Mouse (Mus musculus) embryonic facial prominence, embryonic 11.5 days (tissue): Measurements from ENCODE around the gene Atg2a. TPM values are rescaled to one million over a fixed set of nuclear protein-coding genes. Genes with fewer than 3 reads are reported as not detected.

Experiments used
- ATAC-seq: fragments of 200-750 bp; cut with Nextera tagmentation; replicated peaks from 2 replicates; pipeline ENCODE4 v1.8.0; 2017; ENCODE audit warnings: low read depth; ENCODE audit not compliant: insufficient number of reproducible peaks, low FRiP score, low TSS enrichment
- DNase-seq: peaks from one replicate; pipeline ENCODE4 v3.0.0-alpha.2; 2015; ENCODE audit warnings: low spot score
- H3K27ac ChIP-seq: fragments of 300-500 bp; sonication (generic); replicated peaks from 2 replicates; pipeline ENCODE4 v1.5.1; 2014; ENCODE audit warnings: mild to moderate bottlenecking, low read depth, low read length, control low read depth
- H3K27me3 ChIP-seq: fragments of 300-500 bp; sonication (generic); 2 replicates; pipeline ENCODE4 v1.6.1; 2014; ENCODE audit warnings: mild to moderate bottlenecking, low read length, moderate library complexity, mixed read lengths; ENCODE audit not compliant: control insufficient read depth, insufficient read depth
- H3K36me3 ChIP-seq: fragments of 300-500 bp; sonication (generic); replicated peaks from 2 replicates; pipeline ENCODE4 v1.6.1; 2014; ENCODE audit warnings: low read depth, mild to moderate bottlenecking, low read length, moderate library complexity, mixed read lengths; ENCODE audit not compliant: control insufficient read depth, insufficient read depth
- H3K4me1 ChIP-seq: fragments of 300-500 bp; sonication (generic); 2 replicates; pipeline ENCODE4 v1.6.1; 2014; ENCODE audit warnings: low read length, mixed read lengths; ENCODE audit not compliant: control insufficient read depth, insufficient read depth
- H3K4me2 ChIP-seq: fragments of 300-500 bp; sonication (generic); 2 replicates; pipeline ENCODE4 v1.6.1; 2014; ENCODE audit warnings: low read depth, mild to moderate bottlenecking, control low read depth, low read length, moderate library complexity
- H3K4me3 ChIP-seq: fragments of 300-500 bp; sonication (generic); 2 replicates; pipeline ENCODE4 v1.5.1; 2014; ENCODE audit warnings: low read depth, low read length, control low read depth
- H3K9ac ChIP-seq: fragments of 300-500 bp; sonication (generic); replicated peaks from 2 replicates; pipeline ENCODE4 v1.6.1; 2014; ENCODE audit warnings: mild to moderate bottlenecking, control low read depth, low read length
- H3K9me3 ChIP-seq: fragments of 300-500 bp; sonication (generic); replicated peaks from 2 replicates; pipeline ENCODE4 v1.6.1; 2016; ENCODE audit warnings: mild to moderate bottlenecking, low read length, inconsistent platforms, mixed read lengths; ENCODE audit not compliant: control insufficient read depth
- WGBS: fragments of 180-500 bp; shearing (Covaris S2); extraction: QIAGEN DNeasy Blood & Tissue Kit; methylation state at CpG from one replicate; pipeline ENCODE4 v1.1.7; 2014; 5-methylcytosine and 5-hydroxymethylcytosine counted together
- polyA plus RNA-seq: library from polyadenylated mRNA; unstranded; fragments of >200 nt; fragmentation: Nextera tagmentation; extraction: Ambion mirVana; gene quantifications from 2 replicates; pipeline ENCODE4 v1.2.1, GENCODE M21; 2014

The Atg2a gene
- polyA plus RNA-seq, 1 experiment from 2014 or later, result 7.7 TPM

- H3K27ac ChIP-seq, result no peak overlapping the region
- H3K9me3 ChIP-seq, result no peaks in the 10 kb centered on the region
- H3K9ac ChIP-seq, result no peak overlapping the region
- no peaks in the 10 kb centered on the region for H3K27me3 ChIP-seq
- no peaks in the 10 kb centered on the region for H3K4me1 ChIP-seq
- ATAC-seq (no peak), DNase-seq (peak; percentile 64)
- 77% methylated on average over 2 of the region's 2 CpGs for WGBS
- no peak overlapping the region for H3K4me2 ChIP-seq
- no peaks in the 10 kb centered on the region; the same call in none of the 2 replicates for H3K36me3 ChIP-seq
- no peak overlapping the region for H3K4me3 ChIP-seq
Measured at GRCm38 (mm10) chr19:6260428-6260827, 19.0 kb downstream of the Atg2a start.

- ATAC-seq, result no peak
- Histone ChIP-seq H3K36me3 (no peaks in the 10 kb centered on the region; the same call in 1 of the 2 replicates), H3K27ac (no peak overlapping the region), H3K27me3 (no peaks in the 10 kb centered on the region), H3K4me3 (no peak overlapping the region), H3K4me2 (no peak overlapping the region), H3K9ac (no peak overlapping the region), H3K4me1 (no peaks in the 10 kb centered on the region), H3K9me3 (no peaks in the 10 kb centered on the region)
- DNase-seq, result no peak
- WGBS, result 77% methylated on average over 4 of the region's 4 CpGs
Measured at GRCm38 (mm10) chr19:6260946-6261345, 19.5 kb downstream of the Atg2a start.

- H3K27me3 ChIP-seq, result no peaks in the 10 kb centered on the region
- H3K27ac ChIP-seq, result no peak overlapping the region
- no peaks in the 10 kb centered on the region; the same call in 1 of the 2 replicates for H3K36me3 ChIP-seq
- H3K4me2 ChIP-seq, result no peak overlapping the region
- no peak overlapping the region for H3K4me3 ChIP-seq
- DNase-seq, result no peak
- no peak overlapping the region for H3K9ac ChIP-seq
- WGBS, result 91% methylated on average over 14 of the region's 14 CpGs
- ATAC-seq, result no peak
- no peaks in the 10 kb centered on the region for H3K9me3 ChIP-seq
- H3K4me1 ChIP-seq, result no peaks in the 10 kb centered on the region
Measured at GRCm38 (mm10) chr19:6261379-6261778, 19.9 kb downstream of the Atg2a start.

- H3K4me2 ChIP-seq, result no peak overlapping the region
- no peaks in the 10 kb centered on the region; the same call in 1 of the 2 replicates for H3K36me3 ChIP-seq
- H3K27me3 ChIP-seq, result no peaks in the 10 kb centered on the region
- H3K27ac ChIP-seq, result no peak overlapping the region
- DNase-seq (peak; percentile 68), ATAC-seq (no peak)
- 53% methylated on average over 7 of the region's 7 CpGs for WGBS
- no peaks in the 10 kb centered on the region for H3K9me3 ChIP-seq
- no peak overlapping the region for H3K4me3 ChIP-seq
- H3K9ac ChIP-seq, result no peak overlapping the region
- H3K4me1 ChIP-seq, result no peaks in the 10 kb centered on the region
Measured at GRCm38 (mm10) chr19:6262222-6262621, 20.8 kb downstream of the Atg2a start.

GRCm38 (mm10) chr19:6262839-6263433 lies 21.5 kb downstream of the Atg2a start:
- DNase-seq (no peak), ATAC-seq (no peak)
- WGBS, result 89% methylated on average over 8 of the region's 8 CpGs
- Histone ChIP-seq H3K4me1 (no peaks in the 10 kb centered on the region), H3K4me3 (no peak overlapping the region), H3K27me3 (no peaks in the 10 kb centered on the region), H3K4me2 (no peak overlapping the region), H3K27ac (no peak overlapping the region), H3K36me3 (no peaks in the 10 kb centered on the region; the same call in 1 of the 2 replicates), H3K9me3 (no peaks in the 10 kb centered on the region), H3K9ac (no peak overlapping the region)

GRCm38 (mm10) chr19:6264200-6264599 lies 22.7 kb downstream of the Atg2a start:
- Histone ChIP-seq H3K36me3 (no peaks in the 10 kb centered on the region; the same call in 1 of the 2 replicates), H3K4me2 (no peak overlapping the region), H3K27me3 (no peaks in the 10 kb centered on the region), H3K9me3 (no peaks in the 10 kb centered on the region), H3K27ac (no peak overlapping the region), H3K4me3 (no peak overlapping the region), H3K9ac (no peak overlapping the region), H3K4me1 (no peaks in the 10 kb centered on the region)
- DNase-seq (no peak), ATAC-seq (no peak)
- 83% methylated on average over 9 of the region's 9 CpGs for WGBS

GRCm38 (mm10) chr19:6264945-6265344 lies 23.5 kb downstream of the Atg2a start:
- Histone ChIP-seq H3K27me3 (no peaks in the 10 kb centered on the region), H3K9me3 (no peaks in the 10 kb centered on the region), H3K4me3 (no peak overlapping the region), H3K27ac (no peak overlapping the region), H3K36me3 (no peaks in the 10 kb centered on the region; the same call in 1 of the 2 replicates), H3K9ac (no peak overlapping the region), H3K4me1 (no peaks in the 10 kb centered on the region), H3K4me2 (no peak overlapping the region)
- no peak for ATAC-seq
- 86% methylated on average over 8 of the region's 8 CpGs for WGBS
- no peak for DNase-seq

GRCm38 (mm10) chr19:6265727-6266182 lies 24.3 kb downstream of the Atg2a start:
- H3K4me2 ChIP-seq, result no peak overlapping the region
- DNase-seq (no peak), ATAC-seq (no peak)
- H3K27ac ChIP-seq, result no peak overlapping the region
- H3K36me3 ChIP-seq, result no peaks in the 10 kb centered on the region; the same call in 1 of the 2 replicates
- WGBS, result 61% methylated on average over 6 of the region's 6 CpGs
- H3K9me3 ChIP-seq, result no peaks in the 10 kb centered on the region
- H3K4me1 ChIP-seq, result no peaks in the 10 kb centered on the region
- no peaks in the 10 kb centered on the region for H3K27me3 ChIP-seq
- no peak overlapping the region for H3K9ac ChIP-seq
- no peak overlapping the region for H3K4me3 ChIP-seq
